Mouse (Mus musculus) adrenal gland, postnatal 0 days (tissue): ENCODE measurements around the gene BC049762. TPM values are rescaled to one million over a fixed set of nuclear protein-coding genes. Genes with fewer than 3 reads are reported as not detected.

Experiments
- polyA plus RNA-seq: library from polyadenylated mRNA; unstranded; fragments of >200 nt; fragmentation: Nextera tagmentation; extraction: Ambion mirVana; gene quantifications from 2 replicates; pipeline ENCODE4 v1.2.1, GENCODE M21; 2015

Gene BC049762
- 2.1 and 2.7 TPM in 2 replicates for polyA plus RNA-seq

GRCm38 (mm10) chr11:51262342-51263285, at the start of gene BC049762:
BC049762 (minus strand) TSS chr11:51263046.

GRCm38 (mm10) chr11:51289564-51290041, 26.8 kb upstream of the BC049762 start, which contains the start of gene Col23a1:
Col23a1 (plus strand) TSS chr11:51289920.

GRCm38 (mm10) chr11:51261680-51262219, 1.1 kb downstream of the BC049762 start, which contains the start of gene Clk4:
Clk4 (plus strand) TSS chr11:51261730.

GRCm38 (mm10) chr11:51220308-51220707, 42.5 kb downstream of the BC049762 start, which contains the start of gene Gm12569:
Gm12569 (plus strand) TSS chr11:51220473.

Other genes with a start within 250 kb of the BC049762 start
- gene Olfr54, start 248.8 kb downstream of the BC049762 start, polyA plus RNA-seq, result 0.35 and 0.63 TPM in 2 replicates
- not detected in 2 replicates for gene Olfr1375, start 214.9 kb downstream of the BC049762 start, polyA plus RNA-seq
- gene Zfp354a, start 203.8 kb downstream of the BC049762 start, polyA plus RNA-seq, result 5.8 and 6.9 TPM in 2 replicates
- gene Gm12569, start 42.6 kb downstream of the BC049762 start, polyA plus RNA-seq, result not detected in 2 replicates
- gene Clk4, start 1.3 kb downstream of the BC049762 start, polyA plus RNA-seq, result 73.4 and 85.5 TPM in 2 replicates
- 4.5 and 9.9 TPM in 2 replicates for gene Col23a1, start 26.9 kb upstream of the BC049762 start, polyA plus RNA-seq